Mouse (Mus musculus): ENCODE data around the gene Fam207a.

- TF ChIP-seq GATA1 (IDR thresholded peaks at IDR 0.05; ENCODE audit: low read length) (no peak), TAL1 (IDR thresholded peaks at IDR 0.05; ENCODE audit: low read length) (no peak)
These were observed 21.9 kb upstream of the Fam207a start for GRCm38 (mm10) chr10:77537215-77538209.
